Mouse (Mus musculus) kidney, adult 2 months (tissue): ENCODE results near the gene Dach1. TPM values are rescaled to one million over a fixed set of nuclear protein-coding genes. Genes with fewer than 3 reads are reported as not detected.

ENCODE experiments used
- DNase-seq: peaks from one replicate; pipeline ENCODE4 v3.0.0; 2021
- H3K27ac ChIP-seq: fragments of 200-500 bp; 2 replicates; pipeline ENCODE4 v1.5.1; 2012; ENCODE audit warnings: low read depth, low read length, control low read depth, inconsistent platforms; ENCODE audit not compliant: insufficient read depth
- H3K27me3 ChIP-seq: fragments of 200-500 bp; replicated peaks from 2 replicates; pipeline ENCODE4 v1.6.1; 2012; ENCODE audit warnings: mild to moderate bottlenecking, moderate library complexity, low read length, inconsistent platforms; ENCODE audit not compliant: control insufficient read depth, insufficient read depth
- H3K36me3 ChIP-seq: fragments of 200-500 bp; 2 replicates; pipeline ENCODE4 v1.6.1; 2012; ENCODE audit warnings: mild to moderate bottlenecking, moderate library complexity, low read length, inconsistent platforms; ENCODE audit not compliant: control insufficient read depth, insufficient read depth
- H3K4me1 ChIP-seq: fragments of 200-500 bp; 2 replicates; pipeline ENCODE4 v1.6.1; 2011; ENCODE audit warnings: low read length; ENCODE audit not compliant: control insufficient read depth, insufficient read depth
- H3K4me3 ChIP-seq: fragments of 200-500 bp; 2 replicates; pipeline ENCODE4 v1.5.1; 2011; ENCODE audit warnings: mild to moderate bottlenecking, low read depth, low read length, control low read depth; ENCODE audit not compliant: insufficient read depth
- CTCF ChIP-seq: fragments of 200-500 bp; conservative IDR thresholded peaks from 2 replicates; pipeline ENCODE4 v1.5.1; 2011; ENCODE audit warnings: low read depth, mild to moderate bottlenecking, control low read depth, low read length, moderate library complexity, mixed read lengths; ENCODE audit not compliant: insufficient read depth, insufficient read length
- POLR2A ChIP-seq: fragments of 200-500 bp; IDR thresholded peaks from one replicate; pipeline ENCODE4 v1.6.1; 2011; ENCODE audit warnings: low read depth, low read length, control low read depth
- WGBS: fragments of 180-500 bp; shearing (Covaris S2); methylation state at CpG from one replicate; pipeline ENCODE4 v1.1.7; 2018; 5-methylcytosine and 5-hydroxymethylcytosine counted together
- polyA plus RNA-seq: library from polyadenylated mRNA; depleted of rRNA; stranded (reverse); fragments of >200 nt; gene quantifications from 2 replicates; pipeline ENCODE4 v1.2.3, GENCODE M21; 2012

Gene Dach1
- polyA plus RNA-seq, 1 experiment = 4.1 TPM

- H3K27ac ChIP-seq = no peak overlapping the region
These were observed 102.2 kb downstream of the Dach1 start for GRCm38 (mm10) chr14:98067273-98067905.

GRCm38 (mm10) chr14:98064190-98064589, 105.4 kb downstream of the Dach1 start:
- H3K4me3 ChIP-seq = no peak overlapping the region
- H3K27me3 ChIP-seq = no peaks in the 10 kb centered on the region
- no peaks in the 10 kb centered on the region for H3K36me3 ChIP-seq
- H3K4me1 ChIP-seq = peaks cover 3% of the 10 kb centered on the region; the same call in 1 of the 2 replicates
- no peak for TF ChIP-seq CTCF
- no peak for TF ChIP-seq POLR2A
- H3K27ac ChIP-seq = no peak overlapping the region
- DNase-seq = no peak
- 74% methylated on average over 2 of the region's 2 CpGs for WGBS

More at GRCm38 (mm10) chr14:98067273-98067905, 102.2 kb downstream of the Dach1 start:
- 40% methylated on average over 4 of the region's 4 CpGs for WGBS
- Histone ChIP-seq H3K4me1 (peaks cover 8% of the 10 kb centered on the region), H3K4me3 (no peak overlapping the region), H3K27me3 (no peaks in the 10 kb centered on the region), H3K36me3 (no peaks in the 10 kb centered on the region)
- TF ChIP-seq POLR2A (no peak), CTCF (no peak)
- DNase-seq = peak; percentile 45

GRCm38 (mm10) chr14:98049329-98049728, 120.2 kb downstream of the Dach1 start:
- TF ChIP-seq POLR2A (no peak), CTCF (no peak)
- no peaks in the 10 kb centered on the region for H3K27me3 ChIP-seq
- no peak overlapping the region for H3K4me3 ChIP-seq
- 0 out of 2 replicates have a peak, but pooled peaks cover 3% of the 10 kb centered on the region for H3K4me1 ChIP-seq
- DNase-seq = no peak
- peak overlapping the region; percentile 45; the same call in 1 of the 2 replicates for H3K27ac ChIP-seq
- WGBS = 56% methylated on average over 2 of the region's 2 CpGs
- no peaks in the 10 kb centered on the region for H3K36me3 ChIP-seq

GRCm38 (mm10) chr14:98048403-98048802, 121.2 kb downstream of the Dach1 start:
- WGBS = 90% methylated on average over 2 of the region's 2 CpGs
- H3K36me3 ChIP-seq = no peaks in the 10 kb centered on the region
- no peaks in the 10 kb centered on the region for H3K27me3 ChIP-seq
- no peak overlapping the region for H3K4me3 ChIP-seq
- DNase-seq = no peak
- no peak overlapping the region for H3K27ac ChIP-seq
- no peak for TF ChIP-seq CTCF
- no peak for TF ChIP-seq POLR2A
- H3K4me1 ChIP-seq = 0 out of 2 replicates have a peak, but pooled peaks cover 3% of the 10 kb centered on the region

- DNase-seq = no peak
- H3K27me3 ChIP-seq = no peaks in the 10 kb centered on the region
- no peaks in the 10 kb centered on the region for H3K36me3 ChIP-seq
- H3K27ac ChIP-seq = no peak overlapping the region
- H3K4me1 ChIP-seq = 0 out of 2 replicates have a peak, but pooled peaks cover 3% of the 10 kb centered on the region
- no peak overlapping the region for H3K4me3 ChIP-seq
- 84% methylated on average over 3 of the region's 3 CpGs for WGBS
- TF ChIP-seq POLR2A (no peak), CTCF (no peak)
These were observed 121.9 kb downstream of the Dach1 start for GRCm38 (mm10) chr14:98047670-98048069.

GRCm38 (mm10) chr14:98046960-98047359, 122.6 kb downstream of the Dach1 start:
- H3K4me1 ChIP-seq = 0 out of 2 replicates have a peak, but pooled peaks cover 3% of the 10 kb centered on the region
- H3K36me3 ChIP-seq = no peaks in the 10 kb centered on the region
- H3K27me3 ChIP-seq = no peaks in the 10 kb centered on the region
- TF ChIP-seq CTCF = no peak
- TF ChIP-seq POLR2A = no peak
- no peak for DNase-seq
- no peak overlapping the region for H3K4me3 ChIP-seq
- H3K27ac ChIP-seq = no peak overlapping the region

- no peak for DNase-seq
- no peaks in the 10 kb centered on the region for H3K27me3 ChIP-seq
- H3K4me3 ChIP-seq = no peak overlapping the region
- TF ChIP-seq POLR2A = no peak
- no peak for TF ChIP-seq CTCF
- no peak overlapping the region for H3K27ac ChIP-seq
- 54% methylated on average over 1 of the region's 1 CpGs for WGBS
- H3K4me1 ChIP-seq = no peaks in the 10 kb centered on the region; the same call in 1 of the 2 replicates
- no peaks in the 10 kb centered on the region for H3K36me3 ChIP-seq
These were observed 131.0 kb downstream of the Dach1 start for GRCm38 (mm10) chr14:98038524-98038923.
